Mouse (Mus musculus) thymus, adult 2 months (tissue): Measurements from ENCODE around the gene Nudt5. TPM values are rescaled to one million over a fixed set of nuclear protein-coding genes. Genes with fewer than 3 reads are reported as not detected.

Experiments used
- DNase-seq: peaks from one replicate; pipeline ENCODE4 v3.0.0; 2021
- H3K27ac ChIP-seq: fragments of 200-500 bp; 2 replicates; pipeline ENCODE4 v1.5.1; 2012; ENCODE audit warnings: low read length, control low read depth; ENCODE audit not compliant: control insufficient read depth, insufficient read depth
- H3K27me3 ChIP-seq: fragments of 200-500 bp; 2 replicates; pipeline ENCODE4 v1.6.1; 2012; ENCODE audit warnings: mild to moderate bottlenecking, low read length, moderate library complexity, mixed read lengths; ENCODE audit not compliant: control insufficient read depth, insufficient read depth
- H3K36me3 ChIP-seq: fragments of 200-500 bp; 2 replicates; pipeline ENCODE4 v1.6.1; 2012; ENCODE audit warnings: mild to moderate bottlenecking, low read length, moderate library complexity; ENCODE audit not compliant: control insufficient read depth, insufficient read depth
- H3K4me1 ChIP-seq: fragments of 200-500 bp; replicated peaks from 2 replicates; pipeline ENCODE4 v1.6.1; 2012; ENCODE audit warnings: low read length; ENCODE audit not compliant: control insufficient read depth, insufficient read depth
- H3K4me3 ChIP-seq: fragments of 200-500 bp; 2 replicates; pipeline ENCODE4 v1.5.1; 2012; ENCODE audit warnings: mild to moderate bottlenecking, low read length, control low read depth, moderate library complexity; ENCODE audit not compliant: control insufficient read depth, insufficient read depth
- CTCF ChIP-seq: fragments of 200-500 bp; IDR thresholded peaks from 2 replicates; pipeline ENCODE4 v1.5.1; 2012; ENCODE audit warnings: mild to moderate bottlenecking, control low read depth, low read length, moderate library complexity, borderline replicate concordance; ENCODE audit not compliant: control insufficient read depth, poor library complexity, insufficient read depth; ENCODE audit errors: extremely low read depth
- POLR2A ChIP-seq: fragments of 200-500 bp; IDR thresholded peaks from 2 replicates; pipeline ENCODE4 v1.6.1; 2012; ENCODE audit warnings: mild to moderate bottlenecking, low read length, control low read depth, moderate library complexity; ENCODE audit not compliant: control insufficient read depth, poor library complexity, insufficient read depth; ENCODE audit errors: extremely low read depth
- WGBS: fragments of 180-500 bp; shearing (Covaris S2); methylation state at CpG from one replicate; pipeline ENCODE4 v1.1.7; 2018; 5-methylcytosine and 5-hydroxymethylcytosine counted together
- polyA plus RNA-seq: library from polyadenylated mRNA; depleted of rRNA; stranded (reverse); fragments of >200 nt; gene quantifications from 2 replicates; pipeline ENCODE4 v1.2.3, GENCODE M21; 2012

The Nudt5 gene
- polyA plus RNA-seq, 1 experiment = 14.8 TPM

GRCm38 (mm10) chr2:5824685-5825084, 20.1 kb upstream of the Nudt5 start:
- peaks cover 32% of the 10 kb centered on the region for H3K36me3 ChIP-seq
- H3K4me3 ChIP-seq = no peak overlapping the region
- TF ChIP-seq POLR2A = no peak
- TF ChIP-seq CTCF = no peak
- no peak for DNase-seq
- no peaks in the 10 kb centered on the region for H3K4me1 ChIP-seq
- no peaks in the 10 kb centered on the region for H3K27me3 ChIP-seq
- 46% methylated on average over 5 of the region's 5 CpGs for WGBS
- no peak overlapping the region for H3K27ac ChIP-seq

GRCm38 (mm10) chr2:5825265-5825913, 19.4 kb upstream of the Nudt5 start:
- no peaks in the 10 kb centered on the region for H3K27me3 ChIP-seq
- no peak for DNase-seq
- H3K4me1 ChIP-seq = no peaks in the 10 kb centered on the region
- TF ChIP-seq POLR2A = no peak
- TF ChIP-seq CTCF = no peak
- no peak overlapping the region for H3K4me3 ChIP-seq
- H3K27ac ChIP-seq = no peak overlapping the region
- 98% methylated on average over 5 of the region's 5 CpGs for WGBS
- peaks cover 28% of the 10 kb centered on the region for H3K36me3 ChIP-seq

DNA sequence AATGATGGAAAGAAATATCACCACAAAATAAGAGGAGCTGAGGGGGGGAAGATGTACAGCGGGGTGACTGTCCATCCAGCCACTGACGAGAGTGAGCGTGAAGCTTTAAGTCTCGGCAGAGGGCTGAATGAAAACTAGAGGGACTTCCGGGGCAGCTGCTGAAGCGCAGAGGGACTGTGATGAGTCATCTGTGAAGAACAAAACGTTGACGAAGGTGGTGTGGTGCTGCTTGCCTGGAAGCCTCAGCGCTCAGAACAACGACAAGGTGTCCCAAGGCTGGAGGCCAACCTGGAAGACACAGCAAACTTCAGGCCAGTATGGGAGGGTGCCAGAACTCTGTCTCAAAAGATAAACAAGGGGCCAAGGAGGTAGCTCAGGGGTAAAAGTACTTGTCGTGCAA, 4.0 kb upstream of the Nudt5 start:
- H3K36me3 ChIP-seq = peaks cover 26% of the 10 kb centered on the region
- TF ChIP-seq POLR2A (no peak), CTCF (no peak)
- DNase-seq = no peak

DNA sequence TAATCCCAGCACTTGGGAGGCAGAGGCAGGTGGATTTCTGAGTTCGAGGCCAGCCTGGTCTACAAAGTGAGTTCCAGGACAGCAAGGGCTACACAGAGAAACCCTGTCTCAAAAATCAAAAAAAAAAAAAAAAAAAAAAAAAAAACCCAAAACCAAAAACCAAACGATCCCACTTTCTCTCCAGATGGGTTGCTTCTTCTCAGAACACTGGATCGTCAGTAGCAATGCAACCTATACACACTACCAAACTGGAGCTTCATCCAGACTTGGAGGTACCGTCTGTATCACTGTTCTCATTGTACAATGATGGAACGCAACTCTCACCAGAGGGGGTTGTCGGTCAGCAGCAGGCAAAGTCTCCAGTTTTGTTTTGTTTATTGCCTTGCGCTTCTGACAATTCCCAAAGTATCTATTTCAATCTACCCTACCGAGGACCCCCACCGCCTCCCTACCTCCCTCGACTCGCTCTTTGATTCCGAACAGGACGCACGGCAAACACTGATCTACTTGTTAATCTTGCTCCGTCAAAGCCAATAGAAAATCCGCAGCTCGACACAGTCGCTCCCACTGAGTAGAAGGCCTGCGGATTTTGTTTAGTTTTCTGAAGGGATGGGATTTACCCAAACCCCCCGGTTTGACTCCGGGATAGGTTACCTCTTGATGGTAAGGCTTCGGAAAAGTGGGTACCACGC, 492 bp upstream of the Nudt5 start:
- Histone ChIP-seq H3K4me1 (0 out of 2 replicates have a peak, but pooled peaks cover 2% of the 10 kb centered on the region), H3K36me3 (peaks cover 16% of the 10 kb centered on the region), H3K27ac (peak overlapping the region; percentile 76), H3K4me3 (peak overlapping the region; percentile 56), H3K27me3 (no peaks in the 10 kb centered on the region)
- no peak for DNase-seq
- TF ChIP-seq CTCF = no peak
- no peak for TF ChIP-seq POLR2A
- WGBS = 3% methylated on average over 23 of the region's 23 CpGs

More for the DNA sequence above, 4.0 kb upstream of the Nudt5 start:
- 0 out of 2 replicates have a peak, but pooled peaks cover 2% of the 10 kb centered on the region for H3K4me1 ChIP-seq
- H3K27ac ChIP-seq = no peak overlapping the region
- WGBS = 95% methylated on average over 11 of the region's 11 CpGs
- H3K27me3 ChIP-seq = no peaks in the 10 kb centered on the region
- no peak overlapping the region for H3K4me3 ChIP-seq

- H3K27me3 ChIP-seq = no peaks in the 10 kb centered on the region
- TF ChIP-seq POLR2A (no peak), CTCF (no peak)
- peaks cover 9% of the 10 kb centered on the region for H3K36me3 ChIP-seq
- H3K4me3 ChIP-seq = no peak overlapping the region
- no peak for DNase-seq
- H3K4me1 ChIP-seq = 0 out of 2 replicates have a peak, but pooled peaks cover 2% of the 10 kb centered on the region
- no peak overlapping the region for H3K27ac ChIP-seq
- WGBS = 11% methylated on average over 4 of the region's 4 CpGs
Measured at GRCm38 (mm10) chr2:5845826-5846225, 1.0 kb downstream of the Nudt5 start.

- no peak overlapping the region for H3K27ac ChIP-seq
- peaks cover 4% of the 10 kb centered on the region; the same call in 1 of the 2 replicates for H3K36me3 ChIP-seq
- TF ChIP-seq CTCF (no peak), POLR2A (no peak)
- H3K27me3 ChIP-seq = no peaks in the 10 kb centered on the region
- 92% methylated on average over 9 of the region's 9 CpGs for WGBS
- no peak for DNase-seq
- H3K4me1 ChIP-seq = no peaks in the 10 kb centered on the region
- no peak overlapping the region for H3K4me3 ChIP-seq
Measured at GRCm38 (mm10) chr2:5851116-5851515, 6.3 kb downstream of the Nudt5 start.
